Mouse (Mus musculus): Measurements from ENCODE around the gene Dnah2.

The Dnah2 gene

GRCm38 (mm10) chr11:69437291-69437690 lies 111.6 kb downstream of the Dnah2 start:
- in situ Hi-C loops (cut with MboI; ENCODE audit: low pct_unique_long_range_greater_than_20kb in 1 of 2, low sequenced_read_pairs in 2 of 2, unreplicated experiment in 1 of 2), result no loop called here

- in situ Hi-C loops (cut with MboI; ENCODE audit: low pct_unique_long_range_greater_than_20kb in 1 of 2, low sequenced_read_pairs in 2 of 2, unreplicated experiment in 1 of 2), result no loop called here
These were observed 115.7 kb downstream of the Dnah2 start for GRCm38 (mm10) chr11:69433189-69433588.

- in situ Hi-C loops (cut with MboI; ENCODE audit: low pct_unique_long_range_greater_than_20kb in 1 of 2, low sequenced_read_pairs in 2 of 2, unreplicated experiment in 1 of 2), result no loop called here
These were observed 116.3 kb downstream of the Dnah2 start for GRCm38 (mm10) chr11:69432640-69432982.

- in situ Hi-C loops (cut with MboI; ENCODE audit: low pct_unique_long_range_greater_than_20kb in 1 of 2, low sequenced_read_pairs in 2 of 2, unreplicated experiment in 1 of 2), result no loop called here
These were observed 116.9 kb downstream of the Dnah2 start for GRCm38 (mm10) chr11:69431829-69432639.

GRCm38 (mm10) chr11:69430631-69431030 lies 118.3 kb downstream of the Dnah2 start:
- in situ Hi-C loops (cut with MboI; ENCODE audit: low pct_unique_long_range_greater_than_20kb in 1 of 2, low sequenced_read_pairs in 2 of 2, unreplicated experiment in 1 of 2), result no loop called here

- in situ Hi-C loops (cut with MboI; ENCODE audit: low pct_unique_long_range_greater_than_20kb in 1 of 2, low sequenced_read_pairs in 2 of 2, unreplicated experiment in 1 of 2), result no loop called here
These were observed 119.6 kb downstream of the Dnah2 start for GRCm38 (mm10) chr11:69429313-69429712.

- in situ Hi-C loops (cut with MboI; ENCODE audit: low pct_unique_long_range_greater_than_20kb in 1 of 2, low sequenced_read_pairs in 2 of 2, unreplicated experiment in 1 of 2), result no loop called here
These were observed 120.2 kb downstream of the Dnah2 start for GRCm38 (mm10) chr11:69428751-69429150.

- in situ Hi-C loops (cut with MboI; ENCODE audit: low pct_unique_long_range_greater_than_20kb in 1 of 2, low sequenced_read_pairs in 2 of 2, unreplicated experiment in 1 of 2), result no loop called here
These were observed 122.7 kb downstream of the Dnah2 start for GRCm38 (mm10) chr11:69426246-69426645.

- in situ Hi-C loops (cut with MboI; ENCODE audit: low pct_unique_long_range_greater_than_20kb in 1 of 2, low sequenced_read_pairs in 2 of 2, unreplicated experiment in 1 of 2), result loop anchor here in 1 of 2 experiments (25.0 kb wide), 2 partner anchors 188 to 288 kb away; partner anchors contain the start of genes Atp1b2, Sat2 and Shbg
These were observed 125.0 kb downstream of the Dnah2 start for GRCm38 (mm10) chr11:69423885-69424284.

- in situ Hi-C loops (cut with MboI; ENCODE audit: low pct_unique_long_range_greater_than_20kb in 1 of 2, low sequenced_read_pairs in 2 of 2, unreplicated experiment in 1 of 2), result loop anchor here in 1 of 2 experiments (25.0 kb wide), 2 partner anchors 189 to 289 kb away; partner anchors contain the start of genes Atp1b2, Sat2 and Shbg
These were observed 126.1 kb downstream of the Dnah2 start for GRCm38 (mm10) chr11:69422842-69423241.

GRCm38 (mm10) chr11:69421131-69421977 lies 127.6 kb downstream of the Dnah2 start:
- in situ Hi-C loops (cut with MboI; ENCODE audit: low pct_unique_long_range_greater_than_20kb in 1 of 2, low sequenced_read_pairs in 2 of 2, unreplicated experiment in 1 of 2), result loop anchor here in 1 of 2 experiments (25.0 kb wide), 2 partner anchors 191 to 291 kb away; partner anchors contain the start of genes Atp1b2, Sat2 and Shbg

GRCm38 (mm10) chr11:69420554-69421000 lies 128.3 kb downstream of the Dnah2 start:
- in situ Hi-C loops (cut with MboI; ENCODE audit: low pct_unique_long_range_greater_than_20kb in 1 of 2, low sequenced_read_pairs in 2 of 2, unreplicated experiment in 1 of 2), result loop anchor here in 1 of 2 experiments (25.0 kb wide), 2 partner anchors 192 to 292 kb away; partner anchors contain the start of genes Atp1b2, Sat2 and Shbg

- in situ Hi-C loops (cut with MboI; ENCODE audit: low pct_unique_long_range_greater_than_20kb in 1 of 2, low sequenced_read_pairs in 2 of 2, unreplicated experiment in 1 of 2), result loop anchor here in 1 of 2 experiments (25.0 kb wide), 2 partner anchors 192 to 292 kb away; partner anchors contain the start of genes Atp1b2, Sat2 and Shbg
These were observed 128.9 kb downstream of the Dnah2 start for GRCm38 (mm10) chr11:69419813-69420553.

GRCm38 (mm10) chr11:69419443-69419812 lies 129.5 kb downstream of the Dnah2 start:
- in situ Hi-C loops (cut with MboI; ENCODE audit: low pct_unique_long_range_greater_than_20kb in 1 of 2, low sequenced_read_pairs in 2 of 2, unreplicated experiment in 1 of 2), result loop anchor here in 1 of 2 experiments (25.0 kb wide), 2 partner anchors 193 to 293 kb away; partner anchors contain the start of genes Atp1b2, Sat2 and Shbg

- in situ Hi-C loops (cut with MboI; ENCODE audit: low pct_unique_long_range_greater_than_20kb in 1 of 2, low sequenced_read_pairs in 2 of 2, unreplicated experiment in 1 of 2), result loop anchor here in 1 of 2 experiments (25.0 kb wide), 2 partner anchors 194 to 294 kb away; partner anchors contain the start of genes Atp1b2, Sat2 and Shbg
These were observed 130.1 kb downstream of the Dnah2 start for GRCm38 (mm10) chr11:69418481-69419442.

GRCm38 (mm10) chr11:69417449-69418384 lies 131.2 kb downstream of the Dnah2 start:
- in situ Hi-C loops (cut with MboI; ENCODE audit: low pct_unique_long_range_greater_than_20kb in 1 of 2, low sequenced_read_pairs in 2 of 2, unreplicated experiment in 1 of 2), result loop anchor here in 1 of 2 experiments (25.0 kb wide), 2 partner anchors 195 to 295 kb away; partner anchors contain the start of genes Atp1b2, Sat2 and Shbg

Data from mouse embryonic stem cell (cell line).